Mouse (Mus musculus): ENCODE results near the gene Large1. TPM values are rescaled to one million over a fixed set of nuclear protein-coding genes. Genes with fewer than 3 reads are reported as not detected.
"Not testable (repeated sequence)": the region's sequence is repeated elsewhere in the genome, so short reads cannot be mapped to it uniquely, and the experiment has no call there.

The Large1 gene
- polyA plus RNA-seq, 1 experiment from 2014 or later: 2.1 TPM

- H3K9me3 ChIP-seq (replicated peaks): no peaks in the 10 kb centered on the region
- H3K27me3 ChIP-seq (replicated peaks): no peaks in the 10 kb centered on the region
- no peak overlapping the region for H3K4me3 ChIP-seq
- H3K9ac ChIP-seq: no peak overlapping the region
- no peak for ATAC-seq
- 75% methylated on average over 2 of the region's 2 CpGs for WGBS (ENCODE audit: insufficient replicate concordance)
- H3K27ac ChIP-seq: no peak overlapping the region
- no peak overlapping the region for H3K4me2 ChIP-seq
- no peaks in the 10 kb centered on the region for H3K36me3 ChIP-seq
- H3K4me1 ChIP-seq: no peaks in the 10 kb centered on the region
Measured at GRCm38 (mm10) chr8:73290636-73291035, 62.7 kb downstream of the Large1 start.

- H3K36me3 ChIP-seq: no peaks in the 10 kb centered on the region
- no peak overlapping the region for H3K4me2 ChIP-seq
- no peak overlapping the region for H3K4me3 ChIP-seq
- H3K9me3 ChIP-seq (replicated peaks): no peaks in the 10 kb centered on the region
- WGBS (ENCODE audit: insufficient replicate concordance): 36% methylated on average over 2 of the region's 2 CpGs
- H3K27ac ChIP-seq: no peak overlapping the region
- H3K9ac ChIP-seq: no peak overlapping the region
- no peaks in the 10 kb centered on the region for H3K4me1 ChIP-seq
- no peaks in the 10 kb centered on the region for H3K27me3 ChIP-seq (replicated peaks)
- ATAC-seq: no peak
Measured at GRCm38 (mm10) chr8:73289831-73290230, 63.5 kb downstream of the Large1 start.

- Histone ChIP-seq H3K27me3 (replicated peaks) (no peaks in the 10 kb centered on the region), H3K27ac (no peak overlapping the region), H3K36me3 (no peaks in the 10 kb centered on the region), H3K9me3 (replicated peaks) (no peaks in the 10 kb centered on the region), H3K9ac (no peak overlapping the region), H3K4me3 (no peak overlapping the region), H3K4me1 (no peaks in the 10 kb centered on the region), H3K4me2 (no peak overlapping the region)
- no peak for ATAC-seq
- 81% methylated on average over 4 of the region's 4 CpGs for WGBS (ENCODE audit: insufficient replicate concordance)
Measured at GRCm38 (mm10) chr8:73281996-73282395, 71.3 kb downstream of the Large1 start.

- Histone ChIP-seq H3K4me3 (no peak overlapping the region), H3K9me3 (replicated peaks) (no peaks in the 10 kb centered on the region), H3K27me3 (replicated peaks) (no peaks in the 10 kb centered on the region), H3K36me3 (no peaks in the 10 kb centered on the region), H3K4me2 (no peak overlapping the region), H3K4me1 (no peaks in the 10 kb centered on the region), H3K27ac (no peak overlapping the region), H3K9ac (no peak overlapping the region)
- 67% methylated on average over 4 of the region's 4 CpGs for whole genome bisulfite sequencing (ENCODE audit: insufficient replicate concordance)
- ATAC-seq: no peak
Measured at GRCm38 (mm10) chr8:73276015-73276414, 77.3 kb downstream of the Large1 start.

GRCm38 (mm10) chr8:73275445-73275844, 77.9 kb downstream of the Large1 start:
- WGBS (ENCODE audit: insufficient replicate concordance): 66% methylated on average over 4 of the region's 4 CpGs
- not testable (repeated sequence) for H3K4me2 ChIP-seq; ATAC-seq; H3K36me3 ChIP-seq; H3K4me1 ChIP-seq; H3K27ac ChIP-seq; H3K4me3 ChIP-seq; H3K9ac ChIP-seq; H3K9me3 ChIP-seq (replicated peaks); H3K27me3 ChIP-seq (replicated peaks)

- H3K27me3 ChIP-seq (replicated peaks): no peaks in the 10 kb centered on the region
- no peak overlapping the region for H3K4me2 ChIP-seq
- no peak overlapping the region for H3K9ac ChIP-seq
- H3K36me3 ChIP-seq: no peaks in the 10 kb centered on the region
- H3K27ac ChIP-seq: no peak overlapping the region
- H3K9me3 ChIP-seq (replicated peaks): no peaks in the 10 kb centered on the region
- H3K4me3 ChIP-seq: no peak overlapping the region
- H3K4me1 ChIP-seq: no peaks in the 10 kb centered on the region
- ATAC-seq: no peak
Measured at GRCm38 (mm10) chr8:73273150-73273549, 80.2 kb downstream of the Large1 start.

- ATAC-seq: no peak
- Histone ChIP-seq H3K36me3 (no peaks in the 10 kb centered on the region), H3K4me3 (no peak overlapping the region)
Measured at GRCm38 (mm10) chr8:73270991-73271390, 82.3 kb downstream of the Large1 start.

GRCm38 (mm10) chr8:73257981-73258380, 95.4 kb downstream of the Large1 start:
- H3K4me2 ChIP-seq: no peak overlapping the region
- no peaks in the 10 kb centered on the region for H3K4me1 ChIP-seq
- H3K27me3 ChIP-seq (replicated peaks): no peaks in the 10 kb centered on the region
- H3K36me3 ChIP-seq: no peaks in the 10 kb centered on the region
- 0 out of 2 replicates have a peak, but pooled peaks cover 5% of the 10 kb centered on the region for H3K9me3 ChIP-seq (replicated peaks)
- 63% methylated on average over 2 of the region's 2 CpGs for WGBS (ENCODE audit: insufficient replicate concordance)
- no peak for ATAC-seq
- no peak overlapping the region for H3K4me3 ChIP-seq
- no peak overlapping the region for H3K27ac ChIP-seq
- H3K9ac ChIP-seq: no peak overlapping the region

More at GRCm38 (mm10) chr8:73270991-73271390, 82.3 kb downstream of the Large1 start:
- no peaks in the 10 kb centered on the region for H3K27me3 ChIP-seq (replicated peaks)
- no peak overlapping the region for H3K27ac ChIP-seq
- H3K9ac ChIP-seq: no peak overlapping the region
- no peaks in the 10 kb centered on the region for H3K4me1 ChIP-seq
- no peak overlapping the region for H3K4me2 ChIP-seq
- no peaks in the 10 kb centered on the region for H3K9me3 ChIP-seq (replicated peaks)

- Histone ChIP-seq H3K4me3 (no peak overlapping the region), H3K4me2 (no peak overlapping the region), H3K27ac (no peak overlapping the region), H3K9me3 (replicated peaks) (no peaks in the 10 kb centered on the region), H3K36me3 (no peaks in the 10 kb centered on the region), H3K27me3 (replicated peaks) (no peaks in the 10 kb centered on the region), H3K4me1 (no peaks in the 10 kb centered on the region), H3K9ac (no peak overlapping the region)
- ATAC-seq: no peak
- 72% methylated on average over 3 of the region's 3 CpGs for WGBS (ENCODE audit: insufficient replicate concordance)
Measured at GRCm38 (mm10) chr8:73244186-73244585, 109.2 kb downstream of the Large1 start.

- H3K27me3 ChIP-seq (replicated peaks): no peaks in the 10 kb centered on the region
- no peak overlapping the region for H3K27ac ChIP-seq
- no peak overlapping the region for H3K4me3 ChIP-seq
- H3K36me3 ChIP-seq: no peaks in the 10 kb centered on the region
- no peak overlapping the region for H3K9ac ChIP-seq
- H3K9me3 ChIP-seq (replicated peaks): no peaks in the 10 kb centered on the region
- H3K4me1 ChIP-seq: no peaks in the 10 kb centered on the region
- 24% methylated on average over 1 of the region's 1 CpGs for WGBS (ENCODE audit: insufficient replicate concordance)
- H3K4me2 ChIP-seq: no peak overlapping the region
- ATAC-seq: no peak
Measured at GRCm38 (mm10) chr8:73242066-73242465, 111.3 kb downstream of the Large1 start.

GRCm38 (mm10) chr8:73234209-73234608, 119.1 kb downstream of the Large1 start:
- Histone ChIP-seq H3K27ac (no peak overlapping the region), H3K9ac (no peak overlapping the region), H3K4me1 (no peaks in the 10 kb centered on the region), H3K9me3 (replicated peaks) (no peaks in the 10 kb centered on the region), H3K4me2 (no peak overlapping the region), H3K36me3 (no peaks in the 10 kb centered on the region), H3K27me3 (replicated peaks) (no peaks in the 10 kb centered on the region), H3K4me3 (no peak overlapping the region)
- ATAC-seq: no peak
- WGBS (ENCODE audit: insufficient replicate concordance): 58% methylated on average over 1 of the region's 1 CpGs

GRCm38 (mm10) chr8:73233358-73234041, 119.8 kb downstream of the Large1 start:
- H3K9me3 ChIP-seq (replicated peaks): no peaks in the 10 kb centered on the region
- no peaks in the 10 kb centered on the region for H3K4me1 ChIP-seq
- H3K36me3 ChIP-seq: no peaks in the 10 kb centered on the region
- H3K27me3 ChIP-seq (replicated peaks): no peaks in the 10 kb centered on the region
- no peak overlapping the region for H3K4me3 ChIP-seq
- no peak overlapping the region for H3K4me2 ChIP-seq
- H3K27ac ChIP-seq: no peak overlapping the region
- H3K9ac ChIP-seq: no peak overlapping the region
- 33% methylated on average over 6 of the region's 6 CpGs for WGBS (ENCODE audit: insufficient replicate concordance)
- no peak for ATAC-seq

- WGBS (ENCODE audit: insufficient replicate concordance): 75% methylated on average over 3 of the region's 3 CpGs
- H3K27me3 ChIP-seq (replicated peaks): no peaks in the 10 kb centered on the region
- H3K4me3 ChIP-seq: no peak overlapping the region
- no peaks in the 10 kb centered on the region for H3K9me3 ChIP-seq (replicated peaks)
- H3K4me2 ChIP-seq: no peak overlapping the region
- no peak overlapping the region for H3K9ac ChIP-seq
- ATAC-seq: no peak
- H3K4me1 ChIP-seq: no peaks in the 10 kb centered on the region
- no peak overlapping the region for H3K27ac ChIP-seq
- H3K36me3 ChIP-seq: no peaks in the 10 kb centered on the region
Measured at GRCm38 (mm10) chr8:73226841-73227240, 126.5 kb downstream of the Large1 start.
